Mouse (Mus musculus): ENCODE measurements around the gene Nacc2. TPM values are rescaled to one million over a fixed set of nuclear protein-coding genes. Genes with fewer than 3 reads are reported as not detected.

The Nacc2 gene
- total and polyA plus RNA-seq, 2 experiments = 6.0 to 22.2 TPM

DNA sequence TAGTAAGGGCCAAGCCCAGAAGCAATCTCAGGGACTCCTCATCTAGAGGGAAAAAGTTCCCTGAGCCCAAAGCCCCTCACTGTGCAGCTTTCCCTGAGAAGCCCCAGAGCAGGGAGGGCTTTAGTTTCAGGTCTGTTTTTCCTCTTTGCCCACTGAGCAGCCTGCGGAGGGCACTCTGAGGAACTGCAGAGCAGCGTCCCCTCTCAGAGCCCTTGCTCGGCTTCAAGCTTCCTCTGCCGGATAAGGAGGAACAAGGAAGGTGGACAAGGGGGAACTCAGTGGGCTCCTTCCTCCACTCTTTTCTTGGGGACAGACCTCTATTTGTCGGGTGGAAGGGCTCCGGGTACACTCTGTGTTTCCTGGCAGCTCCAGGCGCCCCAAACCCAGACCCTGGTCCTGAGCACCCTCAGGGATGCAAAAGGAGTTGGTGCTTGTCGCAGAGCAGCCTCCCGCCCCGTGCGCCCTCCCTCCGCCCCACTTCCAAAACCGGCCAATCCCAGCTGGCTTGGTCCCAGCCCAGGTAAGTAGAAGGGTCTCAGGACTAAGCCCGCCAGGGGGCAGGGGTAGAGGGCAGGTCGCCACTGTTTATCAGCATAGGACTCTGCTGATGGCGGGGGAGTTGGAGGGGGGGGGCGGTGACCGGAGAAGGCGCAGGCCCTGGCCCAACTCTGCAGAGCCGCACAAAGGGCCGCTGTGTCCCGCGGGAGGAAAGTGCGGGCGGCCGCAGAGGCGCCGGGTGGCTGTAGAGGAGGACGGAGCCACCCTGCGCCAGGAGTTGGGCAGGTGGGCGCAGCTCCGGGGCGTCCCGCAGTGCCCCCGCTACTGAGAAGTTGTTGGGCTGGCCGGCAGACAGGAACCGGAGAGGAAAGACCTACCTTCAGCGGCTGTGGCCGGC lies 31.9 kb downstream of the Nacc2 start:
- WGBS = 61% methylated on average over 39 of the region's 39 CpGs
- H3K79me2 ChIP-seq (ENCODE audit: control insufficient read depth, insufficient read depth, low read length) = no peaks in the 10 kb centered on the region; the same call in 1 of the 2 replicates
- H3K9ac ChIP-seq (ENCODE audit: low read depth, low read length) = no peak overlapping the region
- no peak for DNase-seq (ENCODE audit: extremely low read depth, low read depth, low spot score)
- no peaks in the 10 kb centered on the region for H3K27me3 ChIP-seq (ENCODE audit: control insufficient read depth, insufficient read depth, low read length)
- H3K27ac ChIP-seq (replicated peaks; ENCODE audit: insufficient read depth, low read depth, low read length) = no peak overlapping the region
- H3K4me1 ChIP-seq (ENCODE audit: control insufficient read depth, insufficient read depth, low read length) = peaks cover 2% of the 10 kb centered on the region
- no peak for TF ChIP-seq POLR2A (IDR thresholded peaks at IDR 0.05; ENCODE audit: extremely low read depth, insufficient read depth, low read length)
- no peak for TF ChIP-seq CTCF (IDR thresholded peaks at IDR 0.05; ENCODE audit: low read depth, low read length)
- no peaks in the 10 kb centered on the region for H3K36me3 ChIP-seq (ENCODE audit: control insufficient read depth, insufficient read depth, low read length)
- H3K4me3 ChIP-seq (ENCODE audit: insufficient read depth, low read depth, low read length) = no peak overlapping the region; the same call in 1 of the 2 replicates

DNA sequence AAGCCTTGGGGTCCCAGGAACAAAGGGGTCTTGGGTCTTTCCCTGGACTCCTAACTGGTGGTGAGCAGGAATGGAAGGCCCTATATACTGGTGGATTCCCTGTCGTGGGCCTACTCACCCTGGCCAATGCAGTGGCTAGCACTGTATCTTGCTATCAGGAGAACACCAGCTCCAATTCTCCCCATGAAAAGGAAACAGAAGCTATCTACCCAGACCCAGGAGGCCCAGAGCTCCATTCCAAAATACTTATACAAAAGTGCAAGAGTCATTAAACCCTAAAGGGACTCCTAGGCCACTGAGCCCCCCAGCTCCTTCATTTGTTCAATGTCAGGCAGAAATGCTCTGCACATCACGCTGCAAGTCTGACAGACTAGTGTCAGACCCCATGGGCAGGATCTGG lies 34.0 kb downstream of the Nacc2 start:
- 94% methylated on average over 2 of the region's 2 CpGs for WGBS
- TF ChIP-seq CTCF (IDR thresholded peaks at IDR 0.05; ENCODE audit: low read depth, low read length) (no peak), POLR2A (IDR thresholded peaks at IDR 0.05; ENCODE audit: extremely low read depth, insufficient read depth, low read length) (no peak)
- no peaks in the 10 kb centered on the region for H3K36me3 ChIP-seq (ENCODE audit: control insufficient read depth, insufficient read depth, low read length)
- no peaks in the 10 kb centered on the region for H3K4me1 ChIP-seq (ENCODE audit: control insufficient read depth, insufficient read depth, low read length)
- H3K27me3 ChIP-seq (ENCODE audit: control insufficient read depth, insufficient read depth, low read length) = no peaks in the 10 kb centered on the region
- DNase-seq (ENCODE audit: extremely low read depth, low read depth, low spot score) = no peak
- no peak overlapping the region for H3K27ac ChIP-seq (replicated peaks; ENCODE audit: insufficient read depth, low read depth, low read length)
- no peaks in the 10 kb centered on the region; the same call in 1 of the 2 replicates for H3K79me2 ChIP-seq (ENCODE audit: control insufficient read depth, insufficient read depth, low read length)
- H3K4me3 ChIP-seq (ENCODE audit: insufficient read depth, low read depth, low read length) = no peak overlapping the region
- H3K9ac ChIP-seq (ENCODE audit: low read depth, low read length) = no peak overlapping the region

DNA sequence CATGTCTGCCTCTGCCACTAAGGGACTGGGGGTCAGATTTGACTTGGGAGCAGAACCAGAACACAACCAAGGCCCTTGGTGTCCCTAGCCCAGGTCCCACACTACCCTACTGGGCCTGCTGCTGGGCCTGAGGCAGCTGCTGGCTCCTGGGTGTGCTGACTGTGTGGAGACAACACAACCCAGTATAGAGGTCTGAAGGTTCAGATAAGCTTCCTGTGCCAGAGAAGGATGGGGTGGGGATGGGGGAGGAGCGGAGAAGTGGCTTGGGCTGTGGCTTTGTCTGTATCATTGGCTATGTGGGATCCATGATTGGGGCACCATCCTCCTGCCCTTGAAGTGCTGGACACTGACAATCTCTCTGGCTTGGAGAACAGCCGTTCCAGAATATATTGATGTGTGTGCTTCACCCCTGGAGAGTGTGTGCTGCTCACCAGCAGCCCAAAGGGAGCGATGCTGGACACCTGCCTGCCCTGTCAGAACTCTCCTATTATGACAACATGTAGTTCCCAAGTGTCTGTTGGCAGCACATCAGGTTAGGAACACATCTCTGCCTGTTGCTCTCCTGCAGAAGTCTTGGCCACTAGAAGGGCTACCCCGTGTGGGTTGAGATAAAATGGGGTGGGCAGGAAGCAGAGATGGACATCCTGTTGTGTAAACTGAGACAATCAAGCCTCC lies 36.0 kb downstream of the Nacc2 start:
- no peaks in the 10 kb centered on the region for H3K4me1 ChIP-seq (ENCODE audit: control insufficient read depth, insufficient read depth, low read length)
- H3K27me3 ChIP-seq (ENCODE audit: control insufficient read depth, insufficient read depth, low read length) = no peaks in the 10 kb centered on the region
- H3K36me3 ChIP-seq (ENCODE audit: control insufficient read depth, insufficient read depth, low read length) = no peaks in the 10 kb centered on the region; the same call in 1 of the 2 replicates
- H3K4me3 ChIP-seq (ENCODE audit: insufficient read depth, low read depth, low read length) = no peak overlapping the region
- 77% methylated on average over 4 of the region's 4 CpGs for WGBS
- no peak for DNase-seq (ENCODE audit: extremely low read depth, low read depth, low spot score)
- no peak overlapping the region for H3K9ac ChIP-seq (ENCODE audit: low read depth, low read length)
- H3K27ac ChIP-seq (replicated peaks; ENCODE audit: insufficient read depth, low read depth, low read length) = no peak overlapping the region
- H3K79me2 ChIP-seq (ENCODE audit: control insufficient read depth, insufficient read depth, low read length) = no peaks in the 10 kb centered on the region
- TF ChIP-seq CTCF (IDR thresholded peaks at IDR 0.05; ENCODE audit: low read depth, low read length) = no peak
- TF ChIP-seq POLR2A (IDR thresholded peaks at IDR 0.05; ENCODE audit: extremely low read depth, insufficient read depth, low read length) = no peak

DNA sequence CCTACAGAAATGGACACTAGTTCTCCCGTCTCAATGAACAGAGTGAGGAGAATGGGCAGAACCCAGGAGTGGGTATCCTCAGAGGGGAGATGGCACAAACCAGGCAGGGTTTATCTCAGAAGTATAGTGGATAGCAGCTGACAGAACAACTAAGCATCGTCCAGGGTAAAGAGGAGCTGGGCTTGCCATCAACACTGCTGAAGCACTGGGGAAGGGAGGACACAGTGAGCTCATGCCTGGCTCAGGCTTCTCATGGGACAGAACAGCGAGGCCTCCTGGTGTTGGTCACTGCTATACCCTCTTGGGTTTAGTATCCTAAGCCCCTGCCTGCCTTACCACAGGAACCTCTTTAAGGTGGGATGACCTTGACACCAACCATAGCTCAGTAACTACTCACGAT lies 36.5 kb downstream of the Nacc2 start:
- Histone ChIP-seq H3K4me1 (ENCODE audit: control insufficient read depth, insufficient read depth, low read length) (no peaks in the 10 kb centered on the region), H3K9ac (ENCODE audit: low read depth, low read length) (no peak overlapping the region), H3K27me3 (ENCODE audit: control insufficient read depth, insufficient read depth, low read length) (no peaks in the 10 kb centered on the region), H3K79me2 (ENCODE audit: control insufficient read depth, insufficient read depth, low read length) (no peaks in the 10 kb centered on the region), H3K27ac (replicated peaks; ENCODE audit: insufficient read depth, low read depth, low read length) (no peak overlapping the region), H3K36me3 (ENCODE audit: control insufficient read depth, insufficient read depth, low read length) (no peaks in the 10 kb centered on the region; the same call in 1 of the 2 replicates), H3K4me3 (ENCODE audit: insufficient read depth, low read depth, low read length) (no peak overlapping the region)
- no peak for DNase-seq (ENCODE audit: extremely low read depth, low read depth, low spot score)
- 90% methylated on average over 4 of the region's 4 CpGs for WGBS
- TF ChIP-seq POLR2A (IDR thresholded peaks at IDR 0.05; ENCODE audit: extremely low read depth, insufficient read depth, low read length) = no peak
- no peak for TF ChIP-seq CTCF (IDR thresholded peaks at IDR 0.05; ENCODE audit: low read depth, low read length)

DNA sequence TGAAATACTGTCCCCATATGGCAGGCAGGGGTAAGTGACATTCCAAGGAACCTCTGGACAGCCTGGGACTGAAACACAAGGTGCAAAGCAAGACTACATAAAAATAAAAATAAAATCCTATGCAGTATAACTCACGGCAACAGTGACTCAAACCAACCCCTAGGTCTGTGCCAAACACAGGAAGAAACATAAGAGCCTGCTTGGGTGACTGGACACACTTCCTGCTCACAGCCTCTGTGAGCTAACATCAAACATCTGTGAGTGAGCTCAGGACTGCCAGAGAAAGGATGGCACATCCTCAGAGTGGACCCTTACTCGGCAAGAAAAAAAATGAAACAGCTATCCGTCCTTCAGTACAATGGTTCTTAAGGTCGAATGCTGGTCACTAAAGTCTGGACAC lies 40.1 kb downstream of the Nacc2 start:
- H3K79me2 ChIP-seq (ENCODE audit: control insufficient read depth, insufficient read depth, low read length) = no peaks in the 10 kb centered on the region
- no peak for TF ChIP-seq POLR2A (IDR thresholded peaks at IDR 0.05; ENCODE audit: extremely low read depth, insufficient read depth, low read length)
- H3K27me3 ChIP-seq (ENCODE audit: control insufficient read depth, insufficient read depth, low read length) = no peaks in the 10 kb centered on the region
- no peak overlapping the region for H3K27ac ChIP-seq (replicated peaks; ENCODE audit: insufficient read depth, low read depth, low read length)
- no peak for DNase-seq (ENCODE audit: extremely low read depth, low read depth, low spot score)
- no peaks in the 10 kb centered on the region for H3K4me1 ChIP-seq (ENCODE audit: control insufficient read depth, insufficient read depth, low read length)
- WGBS = 85% methylated on average over 4 of the region's 4 CpGs
- H3K4me3 ChIP-seq (ENCODE audit: insufficient read depth, low read depth, low read length) = no peak overlapping the region
- H3K36me3 ChIP-seq (ENCODE audit: control insufficient read depth, insufficient read depth, low read length) = no peaks in the 10 kb centered on the region; the same call in 1 of the 2 replicates
- H3K9ac ChIP-seq (ENCODE audit: low read depth, low read length) = no peak overlapping the region
